Mouse (Mus musculus): Measurements from ENCODE around the gene Csf2.

The Csf2 gene

GRCm38 (mm10) chr11:54216091-54216490 is 33.4 kb downstream of the Csf2 start:
- DNase-seq (ENCODE audit: low read depth, low spot score), result no peak
- no peaks in the 10 kb centered on the region for H3K36me3 ChIP-seq (ENCODE audit: control insufficient read depth, insufficient read depth, low read length, poor library complexity, severe bottlenecking)
- no peaks in the 10 kb centered on the region for H3K27me3 ChIP-seq (ENCODE audit: control insufficient read depth, insufficient read depth, low read length, poor library complexity, severe bottlenecking)

- DNase-seq (ENCODE audit: low read depth, low spot score), result peak; percentile 28
Measured at GRCm38 (mm10) chr11:54214499-54215443, 34.7 kb downstream of the Csf2 start.

GRCm38 (mm10) chr11:54213631-54214030 is 35.8 kb downstream of the Csf2 start:
- Histone ChIP-seq H3K36me3 (ENCODE audit: control insufficient read depth, insufficient read depth, low read length, poor library complexity, severe bottlenecking) (no peaks in the 10 kb centered on the region), H3K27me3 (ENCODE audit: control insufficient read depth, insufficient read depth, low read length, poor library complexity, severe bottlenecking) (no peaks in the 10 kb centered on the region)
- no peak for DNase-seq (ENCODE audit: low read depth, low spot score)

More at GRCm38 (mm10) chr11:54214499-54215443, 34.7 kb downstream of the Csf2 start:
- Histone ChIP-seq H3K36me3 (ENCODE audit: control insufficient read depth, insufficient read depth, low read length, poor library complexity, severe bottlenecking) (no peaks in the 10 kb centered on the region), H3K27me3 (ENCODE audit: control insufficient read depth, insufficient read depth, low read length, poor library complexity, severe bottlenecking) (no peaks in the 10 kb centered on the region)

- no peak for DNase-seq (ENCODE audit: low read depth, low spot score)
- H3K36me3 ChIP-seq (ENCODE audit: control insufficient read depth, insufficient read depth, low read length, poor library complexity, severe bottlenecking), result no peaks in the 10 kb centered on the region
- no peaks in the 10 kb centered on the region for H3K27me3 ChIP-seq (ENCODE audit: control insufficient read depth, insufficient read depth, low read length, poor library complexity, severe bottlenecking)
Measured at GRCm38 (mm10) chr11:54206993-54207392, 42.5 kb downstream of the Csf2 start.

GRCm38 (mm10) chr11:54205366-54205765 is 44.1 kb downstream of the Csf2 start:
- DNase-seq (ENCODE audit: low read depth, low spot score), result no peak
- Histone ChIP-seq H3K36me3 (ENCODE audit: control insufficient read depth, insufficient read depth, low read length, poor library complexity, severe bottlenecking) (no peaks in the 10 kb centered on the region), H3K27me3 (ENCODE audit: control insufficient read depth, insufficient read depth, low read length, poor library complexity, severe bottlenecking) (no peaks in the 10 kb centered on the region)

DNA sequence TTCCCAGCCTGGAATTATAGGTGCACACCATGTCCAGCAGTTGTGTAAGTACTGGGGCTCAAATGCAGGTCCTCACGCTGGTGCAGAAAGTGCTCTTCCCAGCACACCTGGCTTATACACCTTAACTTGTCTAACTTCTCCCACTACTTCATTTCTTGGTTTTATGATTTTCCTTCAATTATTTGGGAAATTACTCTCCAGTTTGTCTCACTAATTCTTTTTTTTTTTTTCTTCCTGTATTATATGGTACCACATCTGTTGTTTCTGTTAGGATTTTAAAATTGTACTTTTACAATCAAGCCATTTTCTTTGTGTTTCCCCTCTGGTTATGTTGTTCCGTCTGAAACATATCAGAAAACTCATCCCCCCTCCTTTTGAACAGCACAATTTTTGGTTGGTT is 44.7 kb downstream of the Csf2 start:
- Histone ChIP-seq H3K36me3 (ENCODE audit: control insufficient read depth, insufficient read depth, low read length, poor library complexity, severe bottlenecking) (no peaks in the 10 kb centered on the region), H3K27me3 (ENCODE audit: control insufficient read depth, insufficient read depth, low read length, poor library complexity, severe bottlenecking) (no peaks in the 10 kb centered on the region)
- no peak for DNase-seq (ENCODE audit: low read depth, low spot score)

DNA sequence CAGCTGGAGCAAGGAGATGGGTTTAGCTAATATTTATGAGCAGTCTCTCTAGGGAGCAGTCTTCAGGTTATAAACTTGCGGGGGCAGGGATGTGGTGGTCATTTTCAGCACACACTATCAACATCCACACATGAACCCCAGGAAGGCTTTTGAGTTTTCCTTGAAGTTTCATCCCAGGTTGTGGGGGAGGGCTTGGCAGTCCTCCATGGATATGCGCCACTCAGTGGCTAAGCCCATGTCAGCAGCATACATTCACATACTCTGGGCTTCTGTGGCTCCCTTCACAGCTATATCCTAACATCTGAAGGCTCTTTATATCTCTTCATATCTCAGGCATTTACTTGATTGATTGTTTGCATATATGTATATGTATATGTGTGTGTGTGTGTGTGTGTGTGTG is 46.3 kb downstream of the Csf2 start:
- DNase-seq (ENCODE audit: low read depth, low spot score), result no peak
- no peaks in the 10 kb centered on the region for H3K27me3 ChIP-seq (ENCODE audit: control insufficient read depth, insufficient read depth, low read length, poor library complexity, severe bottlenecking)
- H3K36me3 ChIP-seq (ENCODE audit: control insufficient read depth, insufficient read depth, low read length, poor library complexity, severe bottlenecking), result no peaks in the 10 kb centered on the region

DNA sequence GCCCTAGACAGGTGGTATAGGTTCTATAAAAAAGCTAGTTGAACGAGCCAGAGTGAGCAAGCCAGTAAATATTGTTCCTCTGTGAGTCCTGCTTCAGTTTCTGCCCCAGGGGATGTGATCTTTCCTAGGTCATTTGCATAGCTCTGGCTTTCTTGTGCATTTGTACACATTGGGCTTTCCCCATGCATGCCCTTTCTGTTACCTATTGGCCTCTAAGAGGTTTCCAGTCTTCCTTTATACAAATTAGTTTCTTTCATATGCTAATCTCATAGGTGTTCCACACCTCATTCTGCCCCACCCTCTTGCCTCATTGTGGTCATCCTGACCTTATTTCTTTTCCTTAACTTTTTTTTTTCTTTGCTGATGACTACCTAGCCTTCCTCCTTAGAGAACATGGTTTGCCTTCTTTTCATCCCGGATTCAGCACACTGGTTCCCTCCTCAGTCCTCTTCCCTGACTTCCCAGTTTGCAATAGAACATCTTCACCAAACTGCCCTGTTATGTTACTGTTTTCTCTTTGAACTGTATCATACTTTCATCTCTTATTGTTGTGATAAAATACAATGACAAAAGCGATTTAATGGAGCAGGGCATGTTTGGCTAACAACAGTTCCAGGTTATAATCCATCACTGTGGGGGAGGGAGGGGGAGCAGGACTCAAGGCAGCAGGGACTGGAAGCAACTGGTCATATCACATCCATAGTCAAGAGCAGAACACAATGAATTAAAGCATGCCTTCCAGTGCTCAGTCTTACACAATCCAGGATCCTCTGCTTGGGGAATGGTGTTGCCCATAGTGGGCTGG is 47.4 kb downstream of the Csf2 start:
- H3K36me3 ChIP-seq (ENCODE audit: control insufficient read depth, insufficient read depth, low read length, poor library complexity, severe bottlenecking), result no peaks in the 10 kb centered on the region
- peak; percentile 47 for DNase-seq (ENCODE audit: low read depth, low spot score)
- no peaks in the 10 kb centered on the region for H3K27me3 ChIP-seq (ENCODE audit: control insufficient read depth, insufficient read depth, low read length, poor library complexity, severe bottlenecking)

DNA sequence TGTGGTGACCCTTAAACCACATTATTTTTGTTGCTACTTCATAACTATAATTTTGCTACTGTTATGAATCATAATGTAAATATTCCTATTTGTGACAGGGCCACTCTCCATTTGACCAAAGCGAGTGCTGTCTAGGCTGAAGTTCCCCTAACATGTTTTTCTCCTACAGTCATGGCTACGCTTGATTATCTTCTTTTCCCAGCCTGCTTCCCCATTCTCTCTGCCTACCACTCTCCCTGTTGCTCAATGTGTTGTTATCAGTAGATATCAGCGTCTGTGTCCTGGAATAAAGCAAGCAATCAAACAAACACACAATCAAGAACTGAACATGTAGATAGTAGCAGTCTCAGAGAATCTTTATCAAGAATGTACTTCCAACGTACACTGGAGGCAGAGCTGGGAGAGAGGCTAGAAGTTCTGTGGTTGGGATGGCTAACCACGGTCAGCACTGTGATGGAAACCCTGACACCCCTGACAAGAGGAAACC is 48.1 kb downstream of the Csf2 start:
- no peak for DNase-seq (ENCODE audit: low read depth, low spot score)
- Histone ChIP-seq H3K36me3 (ENCODE audit: control insufficient read depth, insufficient read depth, low read length, poor library complexity, severe bottlenecking) (no peaks in the 10 kb centered on the region), H3K27me3 (ENCODE audit: control insufficient read depth, insufficient read depth, low read length, poor library complexity, severe bottlenecking) (no peaks in the 10 kb centered on the region)
